Mouse (Mus musculus): ENCODE data around the gene Hccs. TPM values are rescaled to one million over a fixed set of nuclear protein-coding genes. Genes with fewer than 3 reads are reported as not detected.

The Hccs gene
- polyA plus RNA-seq, 1 experiment from 2014 or later = 54.6 TPM

GRCm38 (mm10) chrX:169308559-169308958 lies 11.6 kb downstream of the Hccs start:
- Histone ChIP-seq H3K9me3 (ENCODE audit: control insufficient read depth, low read length) (no peaks in the 10 kb centered on the region), H3K27ac (ENCODE audit: low read depth, low read length) (no peak overlapping the region), H3K9ac (ENCODE audit: low read depth, low read length) (no peak overlapping the region), H3K36me3 (ENCODE audit: control insufficient read depth, insufficient read depth, low read length) (no peaks in the 10 kb centered on the region), H3K27me3 (ENCODE audit: control insufficient read depth, insufficient read depth, low read length) (no peaks in the 10 kb centered on the region), H3K4me3 (ENCODE audit: low read depth, low read length) (no peak overlapping the region), H3K4me2 (replicated peaks; ENCODE audit: low read depth, low read length) (no peak overlapping the region), H3K4me1 (replicated peaks; ENCODE audit: control insufficient read depth, insufficient read depth, low read length) (no peaks in the 10 kb centered on the region)
- no peak for DNase-seq (ENCODE audit: low spot score)
- ATAC-seq (ENCODE audit: low FRiP score) = no peak
- WGBS = 90% methylated on average over 3 of the region's 3 CpGs

- H3K27ac ChIP-seq (ENCODE audit: low read depth, low read length) = no peak overlapping the region
- no peaks in the 10 kb centered on the region for H3K36me3 ChIP-seq (ENCODE audit: control insufficient read depth, insufficient read depth, low read length)
- H3K4me2 ChIP-seq (replicated peaks; ENCODE audit: low read depth, low read length) = no peak overlapping the region
- 54% methylated on average over 3 of the region's 3 CpGs for WGBS
- no peaks in the 10 kb centered on the region for H3K9me3 ChIP-seq (ENCODE audit: control insufficient read depth, low read length)
- no peak overlapping the region for H3K9ac ChIP-seq (ENCODE audit: low read depth, low read length)
- ATAC-seq (ENCODE audit: low FRiP score) (no peak), DNase-seq (ENCODE audit: low spot score) (peak; percentile 67)
- H3K4me3 ChIP-seq (ENCODE audit: low read depth, low read length) = no peak overlapping the region
- no peaks in the 10 kb centered on the region for H3K4me1 ChIP-seq (replicated peaks; ENCODE audit: control insufficient read depth, insufficient read depth, low read length)
- no peaks in the 10 kb centered on the region for H3K27me3 ChIP-seq (ENCODE audit: control insufficient read depth, insufficient read depth, low read length)
These were observed 16.2 kb downstream of the Hccs start for GRCm38 (mm10) chrX:169303945-169304344.

GRCm38 (mm10) chrX:169302271-169303045 lies 17.7 kb downstream of the Hccs start:
- H3K27ac ChIP-seq (ENCODE audit: low read depth, low read length) = no peak overlapping the region
- H3K4me3 ChIP-seq (ENCODE audit: low read depth, low read length) = no peak overlapping the region
- ATAC-seq (ENCODE audit: low FRiP score) (no peak), DNase-seq (ENCODE audit: low spot score) (no peak)
- H3K36me3 ChIP-seq (ENCODE audit: control insufficient read depth, insufficient read depth, low read length) = no peaks in the 10 kb centered on the region
- no peak overlapping the region for H3K4me2 ChIP-seq (replicated peaks; ENCODE audit: low read depth, low read length)
- H3K9me3 ChIP-seq (ENCODE audit: control insufficient read depth, low read length) = no peaks in the 10 kb centered on the region
- H3K27me3 ChIP-seq (ENCODE audit: control insufficient read depth, insufficient read depth, low read length) = no peaks in the 10 kb centered on the region
- 62% methylated on average over 26 of the region's 26 CpGs for WGBS
- H3K4me1 ChIP-seq (replicated peaks; ENCODE audit: control insufficient read depth, insufficient read depth, low read length) = no peaks in the 10 kb centered on the region
- no peak overlapping the region for H3K9ac ChIP-seq (ENCODE audit: low read depth, low read length)

- Histone ChIP-seq H3K9ac (ENCODE audit: low read depth, low read length) (no peak overlapping the region), H3K4me2 (replicated peaks; ENCODE audit: low read depth, low read length) (no peak overlapping the region), H3K27me3 (ENCODE audit: control insufficient read depth, insufficient read depth, low read length) (no peaks in the 10 kb centered on the region), H3K9me3 (ENCODE audit: control insufficient read depth, low read length) (no peaks in the 10 kb centered on the region), H3K4me1 (replicated peaks; ENCODE audit: control insufficient read depth, insufficient read depth, low read length) (no peaks in the 10 kb centered on the region), H3K4me3 (ENCODE audit: low read depth, low read length) (no peak overlapping the region), H3K27ac (ENCODE audit: low read depth, low read length) (no peak overlapping the region), H3K36me3 (ENCODE audit: control insufficient read depth, insufficient read depth, low read length) (no peaks in the 10 kb centered on the region)
- DNase-seq (ENCODE audit: low spot score) = peak; percentile 2
- WGBS = 83% methylated on average over 4 of the region's 4 CpGs
- ATAC-seq (ENCODE audit: low FRiP score) = no peak
These were observed 20.6 kb downstream of the Hccs start for GRCm38 (mm10) chrX:169299579-169299978.

- ATAC-seq (ENCODE audit: low FRiP score) (no peak), DNase-seq (ENCODE audit: low spot score) (no peak)
- Histone ChIP-seq H3K4me3 (ENCODE audit: low read depth, low read length) (no peak overlapping the region), H3K9me3 (ENCODE audit: control insufficient read depth, low read length) (no peaks in the 10 kb centered on the region), H3K4me2 (replicated peaks; ENCODE audit: low read depth, low read length) (no peak overlapping the region), H3K36me3 (ENCODE audit: control insufficient read depth, insufficient read depth, low read length) (no peaks in the 10 kb centered on the region), H3K27me3 (ENCODE audit: control insufficient read depth, insufficient read depth, low read length) (no peaks in the 10 kb centered on the region), H3K4me1 (replicated peaks; ENCODE audit: control insufficient read depth, insufficient read depth, low read length) (no peaks in the 10 kb centered on the region), H3K27ac (ENCODE audit: low read depth, low read length) (no peak overlapping the region), H3K9ac (ENCODE audit: low read depth, low read length) (no peak overlapping the region)
- 77% methylated on average over 8 of the region's 8 CpGs for WGBS
These were observed 56.6 kb downstream of the Hccs start for GRCm38 (mm10) chrX:169263433-169264172.

GRCm38 (mm10) chrX:169262212-169262611 lies 58.0 kb downstream of the Hccs start:
- H3K36me3 ChIP-seq (ENCODE audit: control insufficient read depth, insufficient read depth, low read length) = no peaks in the 10 kb centered on the region
- H3K4me3 ChIP-seq (ENCODE audit: low read depth, low read length) = no peak overlapping the region
- no peak for ATAC-seq (ENCODE audit: low FRiP score)
- no peaks in the 10 kb centered on the region for H3K9me3 ChIP-seq (ENCODE audit: control insufficient read depth, low read length)
- no peak overlapping the region for H3K4me2 ChIP-seq (replicated peaks; ENCODE audit: low read depth, low read length)
- no peak for DNase-seq (ENCODE audit: low spot score)
- H3K9ac ChIP-seq (ENCODE audit: low read depth, low read length) = no peak overlapping the region
- H3K27me3 ChIP-seq (ENCODE audit: control insufficient read depth, insufficient read depth, low read length) = no peaks in the 10 kb centered on the region
- H3K27ac ChIP-seq (ENCODE audit: low read depth, low read length) = no peak overlapping the region
- no peaks in the 10 kb centered on the region for H3K4me1 ChIP-seq (replicated peaks; ENCODE audit: control insufficient read depth, insufficient read depth, low read length)
- WGBS = 75% methylated on average over 2 of the region's 2 CpGs

- H3K27ac ChIP-seq (ENCODE audit: low read depth, low read length) = no peak overlapping the region
- H3K27me3 ChIP-seq (ENCODE audit: control insufficient read depth, insufficient read depth, low read length) = no peaks in the 10 kb centered on the region
- no peak overlapping the region for H3K4me3 ChIP-seq (ENCODE audit: low read depth, low read length)
- H3K9me3 ChIP-seq (ENCODE audit: control insufficient read depth, low read length) = no peaks in the 10 kb centered on the region
- H3K9ac ChIP-seq (ENCODE audit: low read depth, low read length) = no peak overlapping the region
- 81% methylated on average over 3 of the region's 3 CpGs for WGBS
- DNase-seq (ENCODE audit: low spot score) = no peak
- H3K4me2 ChIP-seq (replicated peaks; ENCODE audit: low read depth, low read length) = no peak overlapping the region
- no peak for ATAC-seq (ENCODE audit: low FRiP score)
- no peaks in the 10 kb centered on the region for H3K4me1 ChIP-seq (replicated peaks; ENCODE audit: control insufficient read depth, insufficient read depth, low read length)
- no peaks in the 10 kb centered on the region for H3K36me3 ChIP-seq (ENCODE audit: control insufficient read depth, insufficient read depth, low read length)
These were observed 59.1 kb downstream of the Hccs start for GRCm38 (mm10) chrX:169261034-169261433.

GRCm38 (mm10) chrX:169256741-169257140 lies 63.4 kb downstream of the Hccs start:
- no peaks in the 10 kb centered on the region for H3K9me3 ChIP-seq (ENCODE audit: control insufficient read depth, low read length)
- H3K27me3 ChIP-seq (ENCODE audit: control insufficient read depth, insufficient read depth, low read length) = no peaks in the 10 kb centered on the region
- no peak for ATAC-seq (ENCODE audit: low FRiP score)
- DNase-seq (ENCODE audit: low spot score) = no peak
- no peak overlapping the region for H3K4me3 ChIP-seq (ENCODE audit: low read depth, low read length)
- no peak overlapping the region for H3K27ac ChIP-seq (ENCODE audit: low read depth, low read length)
- no peak overlapping the region for H3K4me2 ChIP-seq (replicated peaks; ENCODE audit: low read depth, low read length)
- H3K9ac ChIP-seq (ENCODE audit: low read depth, low read length) = no peak overlapping the region
- no peaks in the 10 kb centered on the region for H3K4me1 ChIP-seq (replicated peaks; ENCODE audit: control insufficient read depth, insufficient read depth, low read length)
- H3K36me3 ChIP-seq (ENCODE audit: control insufficient read depth, insufficient read depth, low read length) = no peaks in the 10 kb centered on the region

GRCm38 (mm10) chrX:169255915-169256314 lies 64.3 kb downstream of the Hccs start:
- Histone ChIP-seq H3K4me1 (replicated peaks; ENCODE audit: control insufficient read depth, insufficient read depth, low read length) (no peaks in the 10 kb centered on the region), H3K4me2 (replicated peaks; ENCODE audit: low read depth, low read length) (no peak overlapping the region), H3K9me3 (ENCODE audit: control insufficient read depth, low read length) (no peaks in the 10 kb centered on the region), H3K27ac (ENCODE audit: low read depth, low read length) (no peak overlapping the region), H3K4me3 (ENCODE audit: low read depth, low read length) (no peak overlapping the region), H3K9ac (ENCODE audit: low read depth, low read length) (no peak overlapping the region), H3K27me3 (ENCODE audit: control insufficient read depth, insufficient read depth, low read length) (no peaks in the 10 kb centered on the region), H3K36me3 (ENCODE audit: control insufficient read depth, insufficient read depth, low read length) (no peaks in the 10 kb centered on the region)
- 67% methylated on average over 1 of the region's 1 CpGs for WGBS
- ATAC-seq (ENCODE audit: low FRiP score) = no peak
- no peak for DNase-seq (ENCODE audit: low spot score)

Data from hindbrain, embryonic 11.5 days (tissue).